Mouse (Mus musculus): Measurements from ENCODE around the gene Mpv17l2.

Mpv17l2 gene

DNA sequence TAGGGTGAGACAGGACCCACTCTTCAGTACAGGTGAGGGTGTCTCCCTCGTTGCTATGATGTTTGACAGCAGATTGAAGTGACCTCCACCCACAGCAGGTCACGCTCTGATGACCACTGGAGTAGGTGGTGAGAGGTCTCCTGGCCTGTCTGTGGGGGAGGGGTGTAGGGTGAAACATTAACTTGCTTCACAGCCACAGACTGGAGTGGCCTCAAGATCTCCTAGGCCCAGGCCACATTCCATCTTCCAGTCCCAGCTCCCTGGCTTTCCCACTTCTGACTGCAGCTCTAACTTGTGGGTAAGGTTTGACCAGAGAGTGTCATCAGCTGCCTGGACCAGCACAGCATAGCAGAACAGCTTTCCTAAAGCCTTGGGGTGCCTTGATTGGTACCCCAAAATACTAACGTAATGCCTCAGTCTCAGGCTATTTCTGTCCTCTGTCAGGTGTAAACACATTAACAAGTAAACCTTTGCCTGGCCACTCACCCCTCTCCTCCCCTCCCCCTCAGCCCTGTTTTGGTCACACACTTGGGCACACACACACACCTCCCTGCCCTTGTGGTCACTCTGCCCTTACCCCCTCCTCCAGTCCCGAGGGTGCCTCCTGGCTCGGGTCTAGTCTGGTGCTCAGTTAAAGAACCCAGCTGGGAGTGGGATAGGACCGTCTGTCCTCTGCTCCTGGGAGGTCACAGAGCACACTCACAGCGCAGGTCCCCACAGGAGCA, 37.1 kb downstream of the Mpv17l2 start, which contains the start of gene Pde4c:
Pde4c (plus strand) TSS at position 235 of the 725 bp plus-strand sequence.
- no peak for DNase-seq (ENCODE audit: low read depth, low spot score)

DNA sequence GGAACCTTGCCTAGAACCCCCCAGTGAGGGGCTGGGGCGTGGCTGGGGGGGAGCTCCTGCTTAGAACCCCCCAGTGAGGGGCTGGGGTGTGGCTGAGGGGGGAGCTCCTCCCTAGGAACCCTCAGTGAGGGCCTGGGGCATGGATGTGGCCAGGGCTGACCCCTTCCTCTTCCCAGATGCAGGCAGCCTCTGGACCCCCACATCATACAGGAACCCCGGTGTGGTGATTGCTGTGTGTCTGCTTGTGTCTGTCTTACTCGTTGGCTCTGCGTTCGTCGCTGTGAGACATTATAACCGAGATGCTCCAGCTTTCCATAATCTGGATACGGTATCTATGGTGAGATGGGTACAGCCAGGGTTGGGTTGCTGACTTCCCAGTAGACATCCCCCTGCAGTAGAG, 39.1 kb downstream of the Mpv17l2 start:
- DNase-seq (ENCODE audit: low read depth, low spot score): no peak

DNA sequence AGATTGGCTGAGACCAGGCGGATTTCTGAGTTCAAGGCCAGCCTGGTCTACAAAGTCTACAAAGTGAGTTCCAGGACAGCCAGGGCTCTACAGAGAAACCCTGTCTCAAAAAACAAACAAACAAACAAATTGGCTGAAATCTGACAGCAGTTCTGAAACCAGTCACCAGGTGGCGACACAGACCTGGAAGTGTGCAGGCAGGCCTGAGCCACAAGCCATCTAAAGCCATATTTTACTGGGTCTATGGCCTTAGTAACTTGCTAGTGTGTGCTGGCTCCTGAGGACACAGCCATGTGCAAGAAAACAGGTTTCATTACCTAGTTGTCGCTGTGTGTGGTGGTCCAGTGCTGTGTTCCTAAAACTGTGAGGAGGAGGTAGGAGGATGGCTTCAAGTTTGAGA, 40.0 kb downstream of the Mpv17l2 start:
- no peak for DNase-seq (ENCODE audit: low read depth, low spot score)

DNA sequence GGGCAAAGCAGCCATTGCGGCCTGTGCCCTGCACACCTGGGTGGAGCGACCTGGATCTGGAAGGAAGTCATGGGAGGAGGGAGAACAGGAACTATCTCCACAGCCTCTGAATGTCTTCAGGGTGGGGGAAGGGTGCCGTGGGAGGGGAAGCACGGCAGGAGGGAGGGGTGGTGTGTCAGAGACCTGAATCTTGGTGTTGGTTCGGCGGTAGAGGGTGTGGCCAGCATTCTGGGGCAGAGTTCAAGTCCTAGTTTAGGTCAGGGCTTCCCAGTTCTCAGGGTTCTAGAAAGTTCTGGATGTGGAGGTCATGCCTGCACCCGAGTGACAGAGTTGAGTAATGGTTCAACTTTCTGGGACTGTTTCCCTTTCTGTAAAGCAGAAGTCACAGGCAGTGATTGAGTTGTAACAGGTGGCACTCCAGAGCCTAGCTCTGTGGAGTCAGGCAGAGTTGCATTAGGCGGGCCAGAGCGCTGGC, 40.9 kb downstream of the Mpv17l2 start:
- DNase-seq (ENCODE audit: low read depth, low spot score): no peak

DNA sequence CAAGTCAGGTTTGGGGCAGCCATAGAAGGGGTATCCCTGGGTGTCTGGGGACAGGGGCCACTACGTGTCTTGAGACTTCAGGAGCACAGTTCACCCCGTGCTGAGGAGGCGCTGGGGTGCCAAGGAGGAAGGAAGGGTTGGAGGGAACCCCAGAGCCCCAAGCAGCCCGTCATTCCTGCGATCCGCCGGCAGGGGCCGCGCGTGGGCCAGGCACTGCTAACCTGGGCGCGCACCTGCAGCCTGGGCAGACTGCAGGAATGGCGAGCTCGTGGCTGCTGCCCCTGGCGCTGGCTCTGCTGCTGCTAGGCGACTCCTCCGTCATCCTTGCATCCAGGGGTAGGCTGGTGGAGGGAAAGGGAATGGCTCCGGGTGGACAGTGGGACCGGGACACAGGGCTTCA, 42.4 kb downstream of the Mpv17l2 start, which contains the start of gene Gm3336:
Gm3336 (plus strand) TSS at position 247 of the 400 bp plus-strand sequence.
- DNase-seq (ENCODE audit: low read depth, low spot score): no peak

DNA sequence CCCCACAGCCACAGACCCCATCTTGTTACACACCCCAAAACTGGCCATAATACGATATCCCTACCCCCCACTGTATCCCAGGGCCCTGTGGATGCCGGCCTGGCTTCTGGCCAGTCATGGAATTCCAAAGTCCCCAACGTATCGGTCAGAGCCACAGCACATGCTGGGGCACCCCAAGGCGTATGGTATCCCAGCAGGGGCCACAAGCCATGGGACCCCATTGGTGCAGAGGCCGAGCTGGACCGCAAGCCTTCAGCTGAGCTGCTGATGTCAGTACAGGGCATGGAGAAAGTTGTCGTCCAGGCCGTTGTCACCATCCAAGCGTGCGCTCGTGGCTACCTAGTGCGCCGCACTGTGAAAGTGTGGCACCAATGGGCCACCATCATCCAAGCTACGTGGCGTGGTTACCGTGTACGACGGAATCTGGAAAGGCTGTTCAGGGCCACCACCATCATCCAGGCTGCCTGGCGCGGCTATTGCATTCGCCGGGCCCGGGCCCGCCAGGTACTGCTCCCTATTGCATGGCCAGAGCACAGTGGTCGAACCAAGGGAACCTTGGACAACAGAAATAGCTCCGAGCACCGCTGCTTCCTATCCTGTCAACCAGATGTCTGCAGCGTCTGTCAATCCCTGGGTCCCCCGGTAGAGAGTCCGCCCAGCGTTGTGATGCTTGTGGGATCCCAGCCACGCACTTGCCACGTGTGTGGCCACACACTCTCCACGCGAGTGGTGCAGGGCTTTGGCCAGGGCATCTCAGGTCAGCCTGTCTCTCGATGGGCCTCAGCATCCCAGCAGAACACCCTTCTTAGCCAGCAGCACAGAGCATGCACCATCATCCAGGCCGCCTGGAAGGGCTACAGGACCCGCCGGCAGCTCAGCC, 44.0 kb downstream of the Mpv17l2 start:
- no peak for DNase-seq (ENCODE audit: low read depth, low spot score)

DNA sequence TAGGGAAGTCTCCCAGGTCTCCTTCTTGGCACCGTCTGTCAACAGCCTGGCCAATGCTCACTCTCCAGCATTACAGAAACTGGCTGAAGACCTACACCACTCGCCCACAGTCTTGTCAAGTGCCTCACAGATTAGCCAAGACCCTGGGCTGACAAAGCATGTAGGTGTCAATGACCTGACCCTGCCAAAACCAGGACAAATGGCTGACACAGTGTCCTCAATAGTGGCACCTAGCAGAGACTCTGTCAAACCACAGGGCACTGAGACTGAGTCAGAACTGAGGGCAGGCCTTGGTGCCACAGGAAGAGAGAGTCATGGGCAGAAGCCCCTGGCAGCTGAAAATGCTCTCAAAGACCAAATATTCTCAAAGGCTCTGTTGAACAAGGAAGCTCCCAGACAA, 45.7 kb downstream of the Mpv17l2 start:
- no peak for DNase-seq (ENCODE audit: low read depth, low spot score)

DNA sequence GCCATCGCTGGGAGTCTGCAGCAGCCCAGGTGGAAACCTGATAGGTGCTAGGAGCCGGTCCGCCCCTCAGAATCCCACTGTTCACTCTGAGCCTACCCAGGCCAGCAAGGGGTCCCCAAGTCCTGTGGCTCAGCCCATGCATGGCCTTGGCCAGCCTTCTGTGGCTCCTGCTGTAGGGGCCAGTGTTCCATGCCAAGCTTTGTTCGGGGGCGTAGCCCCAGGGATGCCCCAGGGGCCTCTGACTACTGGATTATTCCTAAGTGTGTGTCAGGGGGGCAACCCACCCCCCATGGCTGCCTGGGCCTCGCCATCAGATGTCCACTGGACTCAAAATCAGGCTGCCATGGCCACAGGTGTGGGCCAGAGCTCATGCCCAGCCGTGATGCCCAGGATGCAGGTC, 46.8 kb downstream of the Mpv17l2 start:
- DNase-seq (ENCODE audit: low read depth, low spot score): no peak

DNA sequence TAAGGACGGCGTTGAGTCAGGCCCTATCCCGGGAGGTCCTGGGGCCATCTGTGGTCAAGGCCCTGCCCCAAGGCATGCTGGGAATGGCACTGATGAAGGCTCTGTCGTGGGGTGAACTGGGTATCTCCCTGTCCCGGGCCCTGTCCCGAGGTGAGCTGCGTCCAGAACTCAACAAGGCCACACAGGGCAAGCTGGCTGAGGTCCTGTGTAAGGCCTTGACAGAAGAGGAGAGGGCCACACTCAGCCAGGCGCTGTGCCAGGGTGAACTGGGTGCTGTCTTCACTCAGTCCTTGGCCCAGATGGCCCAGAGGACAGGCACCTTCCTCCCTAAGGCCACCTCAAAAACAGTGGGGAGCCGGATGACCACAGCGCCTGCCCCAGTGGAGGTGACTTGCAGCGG, 49.7 kb downstream of the Mpv17l2 start:
- DNase-seq (ENCODE audit: low read depth, low spot score): no peak

DNA sequence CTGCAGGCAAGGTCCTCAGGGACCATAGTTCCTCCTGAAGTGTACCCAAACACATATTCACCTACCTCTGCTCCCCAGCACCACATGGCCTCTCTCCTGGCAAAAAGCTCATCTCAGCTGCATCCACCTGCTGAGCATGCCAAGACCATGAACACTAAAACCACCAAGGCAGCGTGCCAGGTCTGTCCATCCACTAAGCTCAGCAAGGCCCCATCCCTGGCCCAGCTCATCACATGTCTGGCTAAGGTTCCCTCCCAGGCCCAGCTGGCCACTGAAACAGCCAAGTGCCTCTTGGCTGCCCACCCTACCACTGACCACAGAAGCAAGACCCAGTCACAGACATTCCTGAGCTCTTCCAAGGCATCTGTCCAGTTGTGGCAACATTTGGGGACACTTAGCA, 50.5 kb downstream of the Mpv17l2 start:
- no peak for DNase-seq (ENCODE audit: low read depth, low spot score)

DNA sequence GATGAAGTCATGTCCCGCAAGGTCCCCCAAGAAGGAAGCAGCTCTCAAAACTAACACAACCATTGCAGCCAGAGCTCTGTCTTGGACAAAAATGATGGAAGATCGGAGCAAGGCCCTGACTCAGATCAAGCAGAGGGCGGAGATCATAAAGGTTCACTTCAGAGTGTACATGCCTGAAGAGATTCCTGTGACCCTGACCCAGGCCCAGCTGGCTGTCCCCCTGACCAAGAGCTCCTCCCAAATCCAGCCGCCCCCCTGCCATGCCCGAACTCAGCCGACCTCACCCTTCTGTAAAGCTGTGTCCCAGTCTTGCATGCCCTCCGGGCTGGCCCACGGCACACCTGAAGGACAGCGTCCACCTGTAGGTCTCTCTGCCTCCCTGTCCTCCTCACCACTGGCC, 51.0 kb downstream of the Mpv17l2 start:
- no peak for DNase-seq (ENCODE audit: low read depth, low spot score)

Data from retina, adult 2 months (tissue).